Mouse (Mus musculus): ENCODE data around the gene Tead2.

DNA sequence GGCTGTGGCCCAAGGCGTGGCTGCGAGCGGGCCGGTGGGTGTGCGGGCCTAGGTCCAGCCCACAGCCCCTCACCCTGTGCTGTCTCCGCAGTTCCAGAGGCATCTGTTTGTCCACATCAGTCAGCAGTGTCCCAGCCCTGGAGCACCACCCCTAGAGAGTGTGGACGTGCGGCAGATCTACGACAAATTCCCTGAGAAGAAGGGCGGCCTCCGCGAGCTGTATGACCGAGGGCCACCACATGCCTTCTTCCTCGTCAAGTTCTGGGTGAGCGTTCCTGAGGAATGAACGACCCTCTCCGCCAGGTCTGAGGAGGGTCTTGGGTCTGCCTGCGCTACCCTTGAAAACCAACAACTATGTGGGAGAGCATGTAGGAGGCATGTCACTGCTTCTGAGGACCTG lies 13.0 kb downstream of the Tead2 start:
- TF ChIP-seq POLR2A (IDR thresholded peaks at IDR 0.05; ENCODE audit: borderline replicate concordance, low read depth, low read length) (no peak), CTCF (IDR thresholded peaks at IDR 0.05; ENCODE audit: low read depth, low read length) (no peak)
